Mouse (Mus musculus) cerebellum, adult 18-20 months (tissue): Measurements from ENCODE around the gene Gtpbp3.
A peak's percentile ranks its signal among the peaks of the same experiment; 100 is the strongest.

Experiments
- DNase-seq, 2 experiments: peaks; one replicate each; pipeline ENCODE4 v3.0.0; 2021

Gene Gtpbp3

DNA sequence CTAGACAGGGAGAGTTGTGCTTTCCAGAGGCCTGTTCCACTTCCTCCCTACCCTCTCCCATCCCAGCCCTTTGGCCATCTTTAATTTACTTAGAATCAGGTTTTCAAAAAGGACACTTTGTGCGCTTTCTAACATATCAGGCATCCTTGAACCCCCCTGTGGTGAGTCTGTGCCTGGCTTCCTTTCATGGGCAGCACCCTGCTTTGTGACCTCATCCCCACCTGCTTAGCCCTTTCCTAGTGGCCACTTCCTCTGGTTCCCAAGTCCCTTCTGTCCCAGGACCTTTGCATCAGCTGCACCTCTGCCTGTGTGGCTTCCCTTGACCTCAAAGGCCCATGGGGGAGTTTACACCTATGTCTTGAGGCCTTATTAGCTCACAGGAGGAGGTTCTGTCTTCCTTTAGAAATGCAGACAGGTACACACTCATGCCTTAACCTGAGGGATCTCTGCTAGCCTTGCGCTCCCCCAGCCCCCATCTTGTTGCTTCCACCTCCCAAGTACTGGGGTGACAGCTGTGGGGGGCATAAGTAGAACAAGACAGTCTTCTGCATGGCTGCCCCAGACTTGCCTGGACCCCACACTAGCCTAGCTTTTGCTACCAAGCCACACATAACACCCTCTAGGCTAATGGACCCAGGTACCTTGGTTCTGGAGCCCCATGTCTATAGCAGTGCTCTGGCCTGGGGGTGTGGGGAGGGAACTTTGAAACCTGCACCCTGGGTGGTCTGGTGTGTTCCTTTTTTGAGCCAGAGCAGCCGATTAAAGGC is 17.6 kb upstream of the Gtpbp3 start:
- peak; percentile 9 to 17 for DNase-seq

DNA sequence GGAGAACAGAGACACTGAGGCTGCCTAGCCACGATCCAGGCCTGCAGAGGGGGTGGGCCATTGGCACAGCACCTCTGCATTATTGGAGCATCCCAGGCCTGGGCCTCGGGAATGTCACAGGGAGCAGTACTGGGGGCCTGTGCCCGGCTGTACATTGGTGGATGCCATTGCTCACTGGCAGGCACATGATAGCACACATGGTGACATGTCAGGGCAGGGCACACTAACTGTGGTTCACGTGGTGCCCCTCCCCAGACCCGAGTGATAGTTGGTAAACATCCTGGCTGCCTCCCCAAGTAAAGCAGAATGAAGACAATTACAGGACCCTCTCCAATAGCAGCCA is 17.0 kb upstream of the Gtpbp3 start:
- peak in 1 of 2 experiments; percentile 15 for DNase-seq

DNA sequence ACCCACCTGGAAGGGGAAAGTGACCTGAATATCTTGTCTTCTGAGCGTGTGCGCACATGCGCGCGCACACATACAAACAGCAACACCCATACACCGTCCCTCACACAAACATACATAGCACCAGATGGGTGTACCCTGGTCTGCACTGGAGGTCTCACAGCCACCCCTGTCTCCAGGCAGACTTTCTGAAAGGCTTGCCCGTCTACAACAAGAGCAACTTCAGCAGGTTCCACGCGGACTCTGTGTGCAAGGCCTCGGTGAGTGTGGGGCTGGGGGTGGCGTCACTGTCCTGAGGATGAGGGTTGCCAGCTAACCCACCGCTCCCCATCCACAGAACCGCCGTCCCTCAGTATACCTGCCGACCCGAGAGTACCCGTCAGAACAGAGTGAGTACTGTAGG is 16.0 kb upstream of the Gtpbp3 start:
- peak; percentile 12 to 13 for DNase-seq

- DNase-seq: peak in 1 of 2 experiments; percentile 7
Observed at GRCm38 (mm10) chr8:71472601-71473386, 15.1 kb upstream of the Gtpbp3 start.

DNA sequence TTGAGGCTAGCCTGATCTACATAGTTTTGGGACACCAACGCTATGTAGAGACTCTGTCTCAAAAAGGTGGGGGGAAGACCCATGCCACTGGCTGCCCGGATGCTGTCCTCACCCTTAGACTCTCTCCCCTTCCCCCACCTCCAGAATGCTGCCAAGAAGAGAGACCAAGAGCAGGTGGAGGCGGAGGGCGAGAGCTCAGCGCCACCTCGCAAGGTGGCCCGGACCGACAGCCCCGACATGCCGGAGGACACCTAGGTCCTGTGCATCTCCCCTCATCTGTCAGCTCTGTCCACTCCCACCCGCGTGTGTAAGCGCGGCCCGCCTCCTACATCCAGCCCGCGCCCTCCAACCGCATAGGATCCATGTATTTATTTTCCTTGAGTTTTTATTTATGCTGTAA is 13.6 kb upstream of the Gtpbp3 start:
- no peak for DNase-seq

GRCm38 (mm10) chr8:71474785-71475701 is 12.9 kb upstream of the Gtpbp3 start:
- DNase-seq: peak; percentile 60 to 65

DNA sequence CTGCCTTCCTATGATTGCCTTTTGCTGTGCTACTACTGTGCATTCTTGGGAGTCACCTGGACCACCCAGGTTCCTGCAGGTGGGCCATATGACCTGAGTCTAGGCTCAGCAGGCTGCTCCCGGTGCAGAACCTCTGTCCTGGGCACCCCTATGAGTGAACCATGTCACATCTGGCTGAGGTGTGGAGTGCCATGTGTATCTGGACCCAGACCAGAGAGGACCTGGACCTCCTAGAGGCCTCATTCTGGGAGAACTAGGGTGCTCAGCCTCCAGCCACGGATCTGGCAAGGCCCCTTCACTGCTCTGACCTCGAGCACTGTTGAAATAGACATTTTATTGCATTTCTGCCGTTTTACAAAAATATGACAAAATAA is 12.2 kb upstream of the Gtpbp3 start:
- no peak for DNase-seq

- DNase-seq: peak; percentile 82 to 91
Observed at GRCm38 (mm10) chr8:71476099-71476940, 11.6 kb upstream of the Gtpbp3 start.

DNA sequence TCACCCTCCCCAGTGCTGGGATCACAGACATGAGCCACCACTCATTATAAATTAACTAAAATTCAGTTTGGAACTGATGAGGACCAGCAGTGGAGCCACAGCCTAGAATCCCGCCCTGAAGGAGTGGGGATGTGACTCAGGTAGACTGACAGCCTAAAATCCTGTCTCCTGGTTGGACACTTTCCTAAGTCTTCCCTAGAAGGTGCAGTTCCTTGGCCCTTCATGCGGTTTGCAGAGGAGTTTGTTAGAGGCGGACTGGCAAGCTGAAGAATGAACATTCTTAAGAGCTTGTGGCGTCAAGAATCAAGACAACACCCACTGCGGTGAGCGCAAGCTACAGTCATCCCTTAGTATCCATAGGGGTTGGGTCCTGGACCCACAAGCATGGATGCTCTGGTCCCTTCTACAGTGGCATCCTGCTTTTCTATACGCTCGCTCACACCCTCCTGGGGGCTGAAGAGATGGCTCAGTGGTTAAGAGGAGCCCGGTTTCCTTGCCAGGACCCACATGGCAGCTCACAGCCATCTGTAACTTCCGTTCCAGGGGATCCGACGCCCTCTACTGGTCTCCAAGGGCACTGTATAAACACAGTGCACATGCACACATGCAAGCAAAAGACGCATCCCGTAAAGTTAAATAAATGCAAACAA is 10.6 kb upstream of the Gtpbp3 start:
- peak in 1 of 2 experiments; percentile 54 for DNase-seq

- DNase-seq: no peak
Observed at GRCm38 (mm10) chr8:71478943-71479342, 9.0 kb upstream of the Gtpbp3 start.

- no peak for DNase-seq
Observed at GRCm38 (mm10) chr8:71483932-71484331, 4.0 kb upstream of the Gtpbp3 start.

DNA sequence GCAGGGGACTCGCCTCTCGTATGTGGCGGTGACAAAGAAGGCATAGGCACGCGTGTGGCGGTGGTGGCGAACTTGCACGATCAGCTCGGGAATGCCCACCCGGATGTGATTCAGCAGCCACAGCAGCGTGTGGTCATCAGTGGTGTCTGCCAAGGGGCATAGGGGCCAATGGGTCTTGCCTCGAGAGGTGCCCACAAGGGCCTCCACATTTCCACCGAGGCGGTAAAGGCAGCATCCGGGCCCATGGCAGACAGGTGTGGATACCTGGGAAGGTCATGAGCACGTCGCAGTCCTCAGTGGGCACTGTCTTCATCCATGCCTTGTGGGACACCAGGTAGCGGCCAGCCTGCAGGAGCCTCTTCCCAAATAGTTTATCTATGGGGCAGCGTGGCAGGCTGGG is 3.2 kb upstream of the Gtpbp3 start:
- DNase-seq: no peak

DNA sequence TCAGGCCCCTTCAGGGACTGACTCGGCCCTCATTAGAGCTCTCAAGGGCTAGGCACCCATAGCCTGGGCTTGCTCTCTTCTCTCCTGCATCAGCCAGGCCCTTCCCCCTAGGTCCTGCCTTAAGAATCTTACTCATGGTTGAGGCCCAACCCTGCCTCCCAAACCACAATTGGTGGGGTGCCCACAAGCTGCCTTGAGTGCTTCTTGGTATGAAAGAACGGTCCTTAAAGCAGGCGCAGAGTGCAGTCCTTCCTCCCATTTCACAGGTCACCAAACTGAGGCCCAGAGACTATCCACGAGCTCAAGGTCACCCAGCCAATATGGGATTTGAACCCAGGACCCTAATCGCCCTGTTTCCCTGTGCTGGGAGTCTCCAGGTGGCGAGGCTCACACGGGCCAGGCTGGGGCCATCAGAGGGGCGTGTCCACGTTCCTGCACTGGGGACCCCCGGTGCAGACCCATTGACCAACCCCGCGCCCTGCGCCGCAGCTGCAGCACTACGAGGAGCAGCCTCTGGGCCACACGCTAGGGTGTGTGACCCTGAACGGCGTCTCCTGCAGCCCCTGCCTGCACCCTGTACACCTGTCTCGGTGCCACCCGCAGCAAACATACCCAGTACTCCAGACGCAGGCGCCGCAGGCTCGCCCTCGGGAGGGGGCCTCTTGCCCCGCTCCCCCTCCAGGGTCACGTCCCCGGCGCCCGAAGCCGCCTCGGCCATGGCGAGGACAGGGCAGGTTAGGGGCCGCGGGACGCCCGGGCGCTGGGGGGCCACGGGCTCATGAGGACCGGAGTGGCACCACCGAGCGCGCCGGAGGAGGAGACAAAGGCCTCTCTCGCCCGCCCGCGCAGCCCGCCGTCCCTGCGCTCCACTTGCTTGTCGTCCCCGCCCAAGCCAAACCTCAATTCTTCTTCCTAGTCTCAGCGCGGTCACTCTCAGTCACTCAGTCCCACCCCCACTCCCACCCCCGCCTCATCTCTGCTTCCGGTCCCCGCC is 2.5 kb upstream of the Gtpbp3 start, which contains the start of gene Ano8:
Gene Ano8, minus strand, starts transcription at position 822 of the 994 bp plus-strand sequence.
- peak; percentile 90 to 92 for DNase-seq

DNA sequence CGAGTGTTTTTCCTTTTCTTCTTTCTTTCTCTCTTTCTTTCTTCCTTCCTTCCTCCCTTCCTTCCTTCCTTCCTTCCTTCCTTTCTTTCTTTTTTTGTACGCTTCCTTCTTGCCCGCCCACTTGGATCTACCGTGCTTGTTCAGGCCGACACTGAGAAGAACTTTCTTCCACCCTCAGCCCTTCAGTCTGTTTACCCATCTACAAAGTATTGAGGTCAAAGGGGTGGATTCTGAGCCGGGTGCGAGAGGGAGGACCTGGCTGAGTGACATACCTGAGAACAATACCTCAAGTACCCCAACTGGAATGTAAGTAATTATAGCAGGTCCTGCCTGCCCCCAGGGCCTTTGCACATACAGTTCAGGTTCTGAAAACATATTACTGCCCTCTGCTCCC is 1.8 kb upstream of the Gtpbp3 start:
- peak in 1 of 2 experiments; percentile 33 for DNase-seq

GRCm38 (mm10) chr8:71488454-71488853 is 551 bp downstream of the Gtpbp3 start:
- DNase-seq: peak; percentile 84 to 87

DNA sequence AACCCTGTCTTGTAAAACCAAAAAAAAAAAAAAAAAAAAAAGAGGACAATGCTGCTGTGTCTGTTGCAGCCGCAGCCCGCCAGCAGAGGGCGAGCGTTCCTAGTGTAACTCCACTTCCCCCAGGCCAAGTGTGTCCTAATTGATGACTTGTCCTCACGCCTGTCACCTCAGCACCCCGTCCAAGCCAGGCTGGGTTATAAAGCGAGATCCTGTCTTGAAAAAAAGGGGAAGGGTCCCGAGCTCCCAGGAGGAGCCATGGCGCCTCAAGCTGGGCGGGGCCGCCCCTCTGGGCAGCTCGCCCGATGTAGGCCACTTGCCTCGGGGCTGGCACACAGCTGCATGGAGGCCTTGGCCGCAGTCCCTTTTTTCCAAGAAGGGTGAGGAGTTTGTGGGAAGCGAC is 7.1 kb downstream of the Gtpbp3 start:
- peak; percentile 87 to 89 for DNase-seq

GRCm38 (mm10) chr8:71495811-71496210 is 7.9 kb downstream of the Gtpbp3 start:
- peak in 1 of 2 experiments; percentile 43 for DNase-seq

GRCm38 (mm10) chr8:71496481-71496880 is 8.6 kb downstream of the Gtpbp3 start:
- DNase-seq: peak; percentile 75 to 82

DNA sequence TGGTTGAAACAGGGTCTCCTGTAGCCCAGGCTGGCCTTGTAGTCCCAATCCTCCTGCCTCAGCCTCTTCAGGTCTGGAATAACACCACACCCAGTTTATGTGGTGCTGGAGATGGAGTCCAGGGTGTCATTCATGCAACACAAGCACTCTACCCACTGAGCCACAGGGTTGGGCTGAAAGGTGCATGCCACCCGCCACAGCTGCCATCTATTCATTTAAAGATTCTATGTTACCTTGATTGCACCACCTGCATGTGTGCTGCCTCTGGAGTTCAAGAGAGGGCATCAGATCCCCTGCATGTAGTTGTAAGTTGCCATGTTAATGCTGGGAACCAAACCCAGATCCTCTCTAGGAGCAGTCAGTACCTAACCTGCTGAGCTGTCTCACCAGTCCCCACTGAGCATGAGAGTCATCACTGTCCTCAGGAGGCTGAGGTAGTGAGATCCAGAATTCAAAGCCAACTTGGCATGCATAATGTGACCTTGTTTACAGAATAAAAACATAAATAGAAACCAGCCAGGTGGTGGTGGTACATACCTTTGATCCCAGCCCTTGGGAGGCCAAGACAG is 9.3 kb downstream of the Gtpbp3 start:
- peak; percentile 50 to 57 for DNase-seq
